Mouse (Mus musculus): Measurements from ENCODE around the gene Mok.

Mok gene

DNA sequence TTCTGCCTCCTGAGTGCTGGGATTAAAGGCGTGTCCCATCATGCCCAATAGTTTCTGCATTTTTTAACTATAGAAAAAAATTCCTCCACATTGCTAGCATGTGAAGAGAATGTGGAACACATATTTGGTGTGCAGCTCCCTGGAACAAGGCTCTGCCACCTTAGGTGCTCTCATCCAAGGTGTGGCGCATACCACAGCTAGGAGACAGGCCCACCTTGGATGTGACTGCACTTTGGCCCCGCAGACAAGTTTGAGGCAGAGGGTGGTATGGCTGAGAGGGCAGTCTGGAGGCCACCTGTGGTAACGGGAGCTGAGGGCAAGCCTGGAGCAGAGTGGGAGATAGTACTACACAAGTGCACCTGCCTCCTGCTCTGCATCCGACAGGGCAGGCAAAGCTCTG is 31.9 kb downstream of the Mok start:
- no peak for DNase-seq (ENCODE audit: low read depth, low spot score)

GRCm38 (mm10) chr12:110808430-110808829 is 32.3 kb downstream of the Mok start:
- no peak for DNase-seq (ENCODE audit: low read depth, low spot score)

DNA sequence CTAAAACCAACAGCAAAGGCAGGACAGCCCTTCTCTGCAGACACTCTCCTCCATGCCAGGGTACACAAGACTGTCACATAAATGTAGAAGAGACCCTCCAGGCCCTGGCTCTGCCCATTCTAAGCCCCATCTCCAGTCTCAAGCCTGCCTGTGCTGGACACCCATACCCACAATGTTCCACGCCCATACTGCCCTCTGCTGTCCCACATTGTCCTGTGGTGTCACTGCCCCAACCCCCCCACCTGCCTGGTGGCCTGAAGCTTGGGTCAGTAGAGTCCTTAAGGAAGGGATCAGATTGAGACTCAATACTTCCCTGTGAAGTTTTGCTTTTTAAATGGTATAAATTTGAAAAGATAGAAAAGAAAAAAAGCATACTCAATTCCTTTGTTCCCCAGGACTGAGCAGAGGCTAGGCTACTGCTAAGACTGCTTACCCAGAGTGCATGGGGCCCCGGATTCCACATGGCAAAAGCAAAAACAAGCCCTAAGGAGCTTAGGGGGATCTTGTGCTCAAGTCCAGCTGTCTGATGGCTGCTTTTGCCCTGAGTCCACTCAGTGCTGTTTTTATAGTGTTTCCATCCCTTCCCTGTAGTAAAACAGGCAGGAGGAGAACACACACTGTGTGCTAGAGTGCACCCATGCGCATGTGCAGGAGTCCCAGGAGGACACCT is 34.3 kb downstream of the Mok start:
- DNase-seq (ENCODE audit: low read depth, low spot score): peak; percentile 10

DNA sequence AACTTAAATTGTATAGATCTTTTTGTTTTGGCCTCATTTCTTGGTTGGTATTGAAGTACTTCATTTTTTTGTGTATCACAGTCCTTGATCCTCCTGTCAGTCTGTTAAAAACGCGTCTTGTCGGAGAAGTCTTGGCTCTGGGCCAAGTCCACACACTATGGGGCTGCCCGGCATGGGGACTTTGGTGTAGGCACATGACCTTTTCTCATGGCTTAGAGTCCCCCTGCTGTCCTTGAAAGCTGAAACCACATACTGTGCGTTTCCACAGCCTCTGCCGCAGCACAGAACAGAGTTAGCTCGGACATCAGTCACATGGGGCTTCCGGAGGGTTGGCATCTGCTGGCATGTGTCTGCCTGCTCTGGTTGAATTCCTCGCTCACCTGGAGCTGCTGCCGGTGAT is 36.5 kb downstream of the Mok start:
- no peak for DNase-seq (ENCODE audit: low read depth, low spot score)

DNA sequence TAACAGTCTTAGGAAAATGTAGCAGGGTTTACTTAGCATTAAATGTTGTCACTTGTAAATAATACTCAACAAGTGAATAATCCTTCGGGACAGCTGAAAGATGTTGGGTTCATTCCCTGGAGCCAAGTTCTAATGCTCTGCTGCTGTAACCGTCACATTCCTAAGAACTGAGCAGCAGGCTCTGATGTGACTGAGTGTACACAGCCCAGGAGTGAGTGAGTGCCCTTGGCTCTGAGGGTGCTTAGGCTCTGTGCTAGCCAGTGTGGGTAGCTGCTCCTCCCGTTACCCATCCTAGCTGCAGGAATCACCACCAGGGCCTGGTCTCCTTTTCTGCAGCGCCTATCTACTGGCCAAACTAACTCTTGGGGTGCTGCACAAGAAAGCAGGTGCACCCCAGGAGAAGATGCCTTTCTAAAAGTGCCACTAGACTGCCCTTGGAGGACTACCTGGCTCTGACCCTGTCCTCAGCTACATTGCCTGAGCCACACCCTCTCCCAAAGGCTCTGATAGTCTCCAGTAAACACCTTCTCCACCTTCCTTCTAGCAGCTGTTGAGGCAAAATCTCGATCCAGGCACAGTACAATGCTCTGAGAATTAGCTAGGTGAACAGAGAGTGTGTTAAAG is 38.0 kb downstream of the Mok start:
- DNase-seq (ENCODE audit: low read depth, low spot score): no peak

GRCm38 (mm10) chr12:110801876-110802464 is 38.8 kb downstream of the Mok start:
- DNase-seq (ENCODE audit: low read depth, low spot score): no peak

DNA sequence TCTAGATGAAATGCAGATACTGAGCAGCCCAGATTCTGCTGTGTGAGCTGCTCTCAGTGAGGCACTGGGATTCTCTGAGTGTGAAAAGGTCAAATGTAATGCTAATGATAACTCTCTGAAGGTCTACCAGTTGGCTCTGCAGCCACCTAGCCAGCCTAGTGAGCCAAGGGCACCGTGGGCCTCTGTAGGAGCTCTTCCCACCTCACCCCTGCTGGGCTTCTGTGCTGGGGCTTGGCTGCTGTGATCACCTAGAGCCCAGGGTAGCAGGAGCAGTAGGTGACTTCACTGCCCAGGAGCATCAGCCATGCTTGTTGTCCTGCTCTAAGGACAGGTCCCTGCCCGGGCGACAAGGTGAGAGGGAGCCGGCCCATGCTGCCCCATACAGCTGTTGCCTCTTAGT is 41.5 kb downstream of the Mok start:
- DNase-seq (ENCODE audit: low read depth, low spot score): no peak

DNA sequence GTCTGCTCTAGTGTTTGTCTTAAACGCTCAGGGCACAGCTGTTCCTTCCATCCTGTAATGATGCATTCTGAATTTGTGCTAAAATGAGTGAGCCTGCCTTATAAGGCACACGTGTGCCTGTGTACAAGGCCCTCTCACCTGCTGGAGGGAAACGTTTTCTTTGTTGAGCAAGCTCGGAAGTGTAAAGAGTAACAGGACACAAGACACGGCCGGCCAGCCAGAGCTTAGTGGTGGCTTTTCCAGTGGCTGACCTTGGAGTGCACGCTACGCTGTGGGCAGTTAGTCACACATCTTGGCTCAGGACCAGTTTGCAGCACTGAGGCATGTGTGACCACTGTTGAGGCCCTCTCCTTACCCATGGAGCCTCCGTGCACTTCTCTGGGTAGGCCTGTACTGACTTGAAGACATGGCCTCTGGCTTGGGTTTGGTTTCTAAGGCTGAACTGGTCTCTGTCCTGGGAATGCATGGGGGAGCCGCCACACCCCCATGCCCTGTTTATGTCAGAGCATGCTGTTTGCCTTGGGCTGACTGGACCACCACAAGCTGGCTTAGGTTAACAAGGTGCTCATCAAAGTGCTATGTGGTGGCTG is 42.8 kb downstream of the Mok start:
- DNase-seq (ENCODE audit: low read depth, low spot score): no peak

DNA sequence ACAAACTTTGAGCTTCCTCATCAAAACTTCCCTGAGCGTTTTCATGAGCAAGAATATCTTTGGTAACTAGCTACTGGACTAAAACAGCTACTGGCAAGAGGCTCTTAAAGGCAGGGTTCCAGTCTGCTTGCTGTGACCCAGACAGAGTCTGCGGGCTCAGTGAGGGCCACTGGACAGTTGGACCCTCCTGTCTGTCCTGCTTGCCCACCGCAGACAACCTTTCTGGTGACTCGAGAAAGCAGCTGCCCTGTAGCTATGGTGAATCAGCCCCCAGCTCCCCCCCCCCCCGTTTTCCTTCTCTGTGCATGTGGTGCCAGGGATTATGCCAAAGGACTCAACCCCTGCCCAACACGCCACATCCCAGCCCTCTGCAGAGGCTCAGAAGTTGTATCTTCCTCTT is 43.5 kb downstream of the Mok start:
- DNase-seq (ENCODE audit: low read depth, low spot score): no peak

- DNase-seq (ENCODE audit: low read depth, low spot score): no peak
Measured at GRCm38 (mm10) chr12:110796748-110797147, 44.0 kb downstream of the Mok start.

DNA sequence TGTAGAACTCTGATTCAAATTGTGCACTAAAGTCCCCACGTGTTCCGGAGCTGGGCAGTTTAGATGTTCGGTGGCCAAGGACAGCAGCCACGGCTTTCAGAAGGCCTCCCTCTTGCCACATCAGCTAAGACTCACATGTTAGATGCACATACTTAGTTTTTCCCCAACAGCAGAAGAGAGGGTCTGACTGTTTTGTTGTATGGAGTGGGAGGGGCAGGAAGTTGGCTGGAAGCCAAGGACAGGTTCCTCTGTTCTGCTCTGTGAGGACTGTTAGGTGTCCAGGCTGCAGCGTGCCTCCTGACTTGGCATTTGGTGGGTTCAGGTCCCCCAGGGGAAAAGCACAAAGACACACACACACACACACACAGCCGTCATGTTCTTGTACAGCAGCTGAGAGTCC is 45.7 kb downstream of the Mok start:
- peak; percentile 33 for DNase-seq (ENCODE audit: low read depth, low spot score)

- no peak for DNase-seq (ENCODE audit: low read depth, low spot score)
Measured at GRCm38 (mm10) chr12:110791026-110791425, 49.7 kb downstream of the Mok start.

DNA sequence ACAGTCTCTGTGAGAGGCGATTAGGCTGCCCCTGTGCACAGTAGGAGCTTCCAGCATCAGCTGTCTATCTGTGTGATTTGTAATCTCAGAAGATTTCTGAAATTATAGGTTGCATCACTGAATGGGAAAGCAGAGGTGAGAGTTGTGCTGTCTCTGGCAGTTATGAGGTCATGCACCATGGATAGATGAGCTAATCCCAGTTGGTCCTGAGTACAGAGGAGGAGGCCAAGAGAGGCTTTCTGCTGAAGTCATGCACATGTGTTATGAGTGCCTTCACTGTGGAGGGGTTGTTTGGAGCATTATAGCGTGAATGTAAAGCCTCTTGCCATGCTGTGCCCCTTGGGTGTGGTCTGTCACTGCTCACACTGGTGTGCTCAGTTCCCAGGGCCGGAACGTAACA is 50.2 kb downstream of the Mok start:
- DNase-seq (ENCODE audit: low read depth, low spot score): no peak

GRCm38 (mm10) chr12:110786243-110786642 is 54.5 kb downstream of the Mok start:
- DNase-seq (ENCODE audit: low read depth, low spot score): no peak

DNA sequence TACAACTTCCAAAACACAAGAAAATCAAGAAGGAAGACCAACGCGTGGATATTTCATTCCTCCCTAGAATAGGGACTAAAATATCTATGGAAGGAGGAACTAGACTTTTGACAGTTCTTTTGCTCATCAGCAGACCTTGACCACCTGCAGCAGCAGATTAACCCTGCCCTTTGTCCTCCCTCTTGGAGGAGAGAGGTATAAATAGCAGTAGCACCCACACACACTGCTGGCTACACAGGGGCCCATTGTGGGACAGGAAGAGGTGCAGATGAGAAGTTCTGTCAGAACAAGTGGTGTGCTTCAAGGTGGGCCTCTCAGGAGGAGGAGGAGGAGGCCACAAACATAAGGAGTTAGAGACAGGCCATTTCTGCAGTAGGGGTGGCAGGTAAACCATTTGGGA is 56.5 kb downstream of the Mok start:
- no peak for DNase-seq (ENCODE audit: low read depth, low spot score)

DNA sequence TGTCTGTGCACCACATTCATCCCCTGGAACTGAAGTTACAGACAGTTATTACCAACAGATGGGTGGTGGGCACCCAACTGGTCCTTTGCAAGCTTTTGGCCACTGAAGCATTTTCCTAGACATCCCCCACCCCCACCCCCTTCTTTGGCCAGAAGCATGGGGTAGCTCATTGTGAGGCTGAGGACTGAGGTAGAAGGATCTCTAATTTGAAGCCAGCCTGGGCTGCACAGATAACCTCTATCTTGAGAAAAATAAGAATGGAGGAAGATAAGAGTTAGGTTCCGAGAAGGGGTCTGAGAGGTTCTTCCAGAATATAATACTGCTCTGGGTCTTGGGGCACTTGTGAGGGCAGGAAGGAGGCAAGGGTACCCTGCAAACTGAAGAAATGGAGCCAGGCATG is 58.5 kb downstream of the Mok start:
- DNase-seq (ENCODE audit: low read depth, low spot score): no peak

- DNase-seq (ENCODE audit: low read depth, low spot score): no peak
Measured at GRCm38 (mm10) chr12:110781181-110781580, 59.6 kb downstream of the Mok start.

DNA sequence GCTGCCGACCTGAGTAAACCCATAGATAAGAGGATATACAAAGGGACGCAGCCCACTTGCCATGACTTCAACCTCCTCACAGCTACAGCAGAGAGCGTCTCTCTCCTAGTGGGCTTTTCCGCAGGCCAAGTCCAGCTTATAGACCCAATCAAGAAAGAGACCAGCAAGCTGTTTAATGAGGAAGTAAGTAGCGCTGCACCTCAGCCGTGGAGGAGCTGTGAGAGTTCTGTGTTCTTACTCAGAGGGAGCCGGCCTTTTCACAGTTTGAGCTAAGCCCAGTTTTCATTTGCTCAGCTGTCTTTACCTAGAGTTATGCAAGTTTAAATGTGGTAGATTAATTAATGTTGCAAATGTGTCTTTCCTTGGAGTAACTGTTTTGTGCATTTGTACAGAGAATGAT is 61.4 kb downstream of the Mok start:
- DNase-seq (ENCODE audit: low read depth, low spot score): no peak

GRCm38 (mm10) chr12:110777853-110778252 is 62.9 kb downstream of the Mok start:
- DNase-seq (ENCODE audit: low read depth, low spot score): no peak

- DNase-seq (ENCODE audit: low read depth, low spot score): peak; percentile 29
Measured at GRCm38 (mm10) chr12:110775628-110776426, 64.9 kb downstream of the Mok start.

DNA sequence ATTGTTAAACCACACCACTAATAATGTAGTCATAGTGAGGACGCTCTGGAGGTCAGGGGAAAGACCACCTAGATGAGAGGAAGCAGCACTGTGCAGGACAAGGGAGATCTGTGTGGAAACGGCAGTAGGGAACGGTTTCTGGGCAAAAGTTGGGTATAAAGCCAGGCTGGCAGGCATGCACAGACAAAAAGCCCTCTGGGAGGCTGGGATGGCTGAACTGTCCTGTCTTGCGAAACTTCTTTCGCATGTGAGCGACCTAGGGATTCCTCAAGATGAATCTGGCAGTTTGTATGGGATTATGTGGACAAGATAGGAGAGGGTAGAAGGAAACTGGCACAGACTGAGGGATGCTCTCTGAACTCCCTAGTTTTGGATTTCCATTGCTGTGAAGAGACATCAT is 68.8 kb downstream of the Mok start:
- no peak for DNase-seq (ENCODE audit: low read depth, low spot score)

All from CD4-positive, CD25-positive, alpha-beta regulatory T cell, adult 2 months (primary cell).